Mouse (Mus musculus): ENCODE data around the gene Dnajc11. TPM values are rescaled to one million over a fixed set of nuclear protein-coding genes. Genes with fewer than 3 reads are reported as not detected.
A peak's percentile ranks its signal among the peaks of the same experiment; 100 is the strongest.

Dnajc11 gene
- total RNA-seq, 2 experiments from 2014 or later: 52.8 to 70.8 TPM

GRCm38 (mm10) chr4:151994228-151995171 lies 61.0 kb downstream of the Dnajc11 start:
- intact Hi-C loops (cut with DNase I): no loop called here
- peak; percentile 62 for DNase-seq
- TF ChIP-seq CTCF (IDR thresholded peaks at IDR 0.05): no peak
- Histone ChIP-seq H3K27ac (peak overlapping the region; percentile 99), H3K4me3 (peak overlapping the region; percentile 100)

GRCm38 (mm10) chr4:151995371-151996172 lies 62.1 kb downstream of the Dnajc11 start:
- intact Hi-C loops (cut with DNase I): loop anchor here (1.0 kb wide), 1 partner anchor 13 kb away; the partner anchor contains the start of gene Klhl21

GRCm38 (mm10) chr4:151996173-151996950 lies 62.9 kb downstream of the Dnajc11 start, which contains the start of gene Phf13:
TSS of gene Phf13 (minus strand) at chr4:151996258.
- Histone ChIP-seq H3K27ac (peak within 1 kb of the TSS; percentile 99), H3K4me3 (peak within 1 kb of the TSS; percentile 100)
- intact Hi-C loops (cut with DNase I): loop anchor here (1.0 kb wide), 1 partner anchor 12 kb away; the partner anchor contains the start of gene Klhl21
- no peak for TF ChIP-seq CTCF (IDR thresholded peaks at IDR 0.05)
- DNase-seq: peak; percentile 100

More at GRCm38 (mm10) chr4:151995371-151996172, 62.1 kb downstream of the Dnajc11 start:
- peak; percentile 55 for DNase-seq
- no peak for TF ChIP-seq CTCF (IDR thresholded peaks at IDR 0.05)
- H3K4me3 ChIP-seq: peak overlapping the region; percentile 100
- H3K27ac ChIP-seq: peak overlapping the region; percentile 99

- no peak for TF ChIP-seq CTCF (IDR thresholded peaks at IDR 0.05)
- DNase-seq: no peak
- H3K4me3 ChIP-seq: peak overlapping the region; percentile 100
Measured at GRCm38 (mm10) chr4:151996951-151997222, 63.4 kb downstream of the Dnajc11 start.

GRCm38 (mm10) chr4:151997701-151998100 lies 64.2 kb downstream of the Dnajc11 start:
- H3K4me3 ChIP-seq: peak overlapping the region; percentile 100

More at GRCm38 (mm10) chr4:151996951-151997222, 63.4 kb downstream of the Dnajc11 start:
- H3K27ac ChIP-seq: peak overlapping the region; percentile 99
- intact Hi-C loops (cut with DNase I): loop anchor here (1.0 kb wide), 1 partner anchor 11 kb away; the partner anchor contains the start of gene Klhl21

GRCm38 (mm10) chr4:151999481-151999880 lies 66.0 kb downstream of the Dnajc11 start:
- intact Hi-C loops (cut with DNase I): no loop called here
- DNase-seq: no peak
- Histone ChIP-seq H3K27ac (peak overlapping the region; percentile 99), H3K4me3 (no peak overlapping the region)
- TF ChIP-seq CTCF (IDR thresholded peaks at IDR 0.05): no peak

More at GRCm38 (mm10) chr4:151997701-151998100, 64.2 kb downstream of the Dnajc11 start:
- no peak for TF ChIP-seq CTCF (IDR thresholded peaks at IDR 0.05)
- intact Hi-C loops (cut with DNase I): no loop called here
- peak overlapping the region; percentile 99 for H3K27ac ChIP-seq
- no peak for DNase-seq

- no peak overlapping the region for H3K4me3 ChIP-seq
- intact Hi-C loops (cut with DNase I): no loop called here
- peak; percentile 70 for DNase-seq
- peak overlapping the region; percentile 72 for H3K27ac ChIP-seq
- no peak for TF ChIP-seq CTCF (IDR thresholded peaks at IDR 0.05)
Measured at GRCm38 (mm10) chr4:152000906-152001305, 67.4 kb downstream of the Dnajc11 start.

GRCm38 (mm10) chr4:152001335-152001734 lies 67.8 kb downstream of the Dnajc11 start:
- H3K4me3 ChIP-seq: no peak overlapping the region
- DNase-seq: no peak
- H3K27ac ChIP-seq: no peak overlapping the region
- TF ChIP-seq CTCF (IDR thresholded peaks at IDR 0.05): no peak
- intact Hi-C loops (cut with DNase I): no loop called here

- DNase-seq: no peak
- Histone ChIP-seq H3K27ac (no peak overlapping the region), H3K4me3 (no peak overlapping the region)
- TF ChIP-seq CTCF (IDR thresholded peaks at IDR 0.05): no peak
- intact Hi-C loops (cut with DNase I): no loop called here
Measured at GRCm38 (mm10) chr4:152002063-152002462, 68.6 kb downstream of the Dnajc11 start.

GRCm38 (mm10) chr4:152006137-152006536 lies 72.6 kb downstream of the Dnajc11 start:
- no peak overlapping the region for H3K27ac ChIP-seq
- TF ChIP-seq CTCF (IDR thresholded peaks at IDR 0.05): peak; percentile 57
- DNase-seq: no peak
- intact Hi-C loops (cut with DNase I): no loop called here
- H3K4me3 ChIP-seq: no peak overlapping the region

GRCm38 (mm10) chr4:152006812-152007211 lies 73.3 kb downstream of the Dnajc11 start:
- intact Hi-C loops (cut with DNase I): no loop called here
- TF ChIP-seq CTCF (IDR thresholded peaks at IDR 0.05): no peak
- peak overlapping the region; percentile 98 for H3K27ac ChIP-seq
- no peak for DNase-seq
- no peak overlapping the region for H3K4me3 ChIP-seq

Data from gastrocnemius, adult 2 months (tissue).